Mouse (Mus musculus): ENCODE results near the gene Asna1. TPM values are rescaled to one million over a fixed set of nuclear protein-coding genes. Genes with fewer than 3 reads are reported as not detected.

The Asna1 gene
- total RNA-seq (2023), result 55.2 TPM

DNA sequence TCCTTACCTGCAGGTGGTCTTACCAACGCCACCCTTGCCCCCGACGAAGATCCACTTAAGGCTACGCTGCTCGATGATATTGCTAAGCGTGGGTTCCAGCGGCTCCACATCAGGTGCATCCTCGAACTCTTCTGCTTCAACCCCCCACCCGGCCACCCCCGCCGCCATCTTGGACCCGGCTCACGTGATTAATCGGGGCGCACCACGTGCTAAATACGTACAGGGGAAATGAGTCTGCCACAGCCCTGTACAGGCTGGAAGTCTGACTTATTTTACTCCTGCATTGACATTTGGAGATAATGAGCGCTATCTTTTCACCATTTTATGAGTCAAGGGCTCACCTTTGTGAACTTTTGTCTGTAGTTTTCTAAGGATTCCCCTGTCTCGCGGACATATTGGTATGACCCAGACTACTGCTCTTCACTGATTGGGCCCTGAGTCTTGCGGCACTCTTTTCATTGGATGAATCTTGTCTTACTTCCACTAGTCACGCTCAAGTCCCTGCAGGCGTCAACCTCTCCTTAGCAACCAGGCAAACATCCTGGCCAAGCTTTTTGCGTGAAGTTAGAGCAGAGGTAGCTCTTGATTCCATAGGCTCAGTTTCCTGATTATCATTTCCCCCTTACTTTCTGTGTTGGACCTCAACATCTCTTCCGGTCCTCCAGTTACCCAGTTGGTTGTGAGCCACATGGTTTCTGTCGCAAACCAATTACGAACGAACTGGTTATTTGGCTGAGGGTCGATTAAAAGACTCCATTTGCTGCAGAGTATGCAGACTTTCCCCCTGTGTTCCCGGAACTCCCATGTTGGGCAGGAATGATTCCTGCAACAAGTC lies at the start of gene Asna1:
Gene Asna1 (minus strand): TSS at position 184 of the 835 bp plus-strand sequence.

GRCm38 (mm10) chr8:85071514-85072281 lies 46.6 kb upstream of the Asna1 start, which contains the start of gene Dhps:
Gene Dhps (plus strand): TSS chr8:85071757.

DNA sequence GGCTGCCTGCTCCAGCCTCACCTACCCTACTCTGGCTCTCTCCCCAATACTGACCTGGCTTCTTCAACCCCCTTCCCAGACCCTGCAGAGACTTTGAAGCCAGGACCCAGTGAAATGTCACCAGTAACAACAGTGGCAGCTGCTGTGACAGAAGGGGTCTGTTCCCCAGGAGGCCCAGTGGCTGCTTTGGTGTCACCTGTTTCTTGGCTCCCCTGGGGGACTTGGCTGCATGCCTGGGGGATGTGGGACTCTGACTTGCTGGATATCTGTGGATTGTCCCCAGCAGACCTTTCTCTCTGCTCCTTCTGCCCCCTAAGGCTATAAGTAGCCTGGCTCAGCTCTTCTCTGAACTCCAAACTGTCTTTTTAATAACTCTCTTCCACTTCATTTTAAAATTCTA lies 42.9 kb upstream of the Asna1 start, which contains the start of gene Gm5741:
Gene Gm5741 (minus strand): TSS at position 1 of the 400 bp plus-strand sequence.

DNA sequence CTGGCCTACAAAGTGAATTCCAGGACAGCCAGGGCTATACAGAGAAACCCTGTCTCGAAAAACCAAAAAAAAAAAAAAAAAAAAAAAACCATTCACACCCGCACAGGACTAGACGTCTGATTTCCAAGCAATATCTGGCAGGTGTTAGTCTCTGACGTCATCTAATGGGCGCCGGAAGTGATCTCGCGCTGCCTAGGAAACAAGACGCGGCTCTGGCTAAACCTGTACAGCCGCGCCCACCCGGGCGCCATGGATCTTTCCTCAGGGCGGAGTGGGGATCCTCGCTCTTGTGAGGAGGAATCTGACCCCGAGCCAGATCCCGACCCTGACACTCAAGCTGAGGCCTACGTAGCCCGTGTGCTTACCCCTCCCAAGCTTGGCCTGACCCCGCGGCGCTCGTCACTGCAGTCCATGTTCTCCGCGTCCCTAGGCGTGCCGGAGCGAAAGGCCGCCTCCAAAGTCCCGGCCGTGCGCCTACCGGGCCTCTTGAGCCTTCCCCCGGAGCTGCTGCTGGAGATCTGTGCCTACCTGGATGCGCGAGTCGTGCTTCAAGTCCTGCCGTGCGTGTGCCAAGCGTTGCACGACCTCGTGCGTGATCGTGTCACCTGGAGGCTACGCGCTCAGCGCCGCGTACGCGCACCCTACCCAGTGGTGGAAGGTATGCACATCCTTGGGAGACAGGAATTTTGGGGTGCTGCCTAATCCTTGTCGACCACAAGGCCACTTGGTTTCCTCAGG lies 35.0 kb upstream of the Asna1 start, which contains the start of gene Fbxw9:
Gene Fbxw9 (plus strand): TSS at position 177 of the 738 bp plus-strand sequence.

DNA sequence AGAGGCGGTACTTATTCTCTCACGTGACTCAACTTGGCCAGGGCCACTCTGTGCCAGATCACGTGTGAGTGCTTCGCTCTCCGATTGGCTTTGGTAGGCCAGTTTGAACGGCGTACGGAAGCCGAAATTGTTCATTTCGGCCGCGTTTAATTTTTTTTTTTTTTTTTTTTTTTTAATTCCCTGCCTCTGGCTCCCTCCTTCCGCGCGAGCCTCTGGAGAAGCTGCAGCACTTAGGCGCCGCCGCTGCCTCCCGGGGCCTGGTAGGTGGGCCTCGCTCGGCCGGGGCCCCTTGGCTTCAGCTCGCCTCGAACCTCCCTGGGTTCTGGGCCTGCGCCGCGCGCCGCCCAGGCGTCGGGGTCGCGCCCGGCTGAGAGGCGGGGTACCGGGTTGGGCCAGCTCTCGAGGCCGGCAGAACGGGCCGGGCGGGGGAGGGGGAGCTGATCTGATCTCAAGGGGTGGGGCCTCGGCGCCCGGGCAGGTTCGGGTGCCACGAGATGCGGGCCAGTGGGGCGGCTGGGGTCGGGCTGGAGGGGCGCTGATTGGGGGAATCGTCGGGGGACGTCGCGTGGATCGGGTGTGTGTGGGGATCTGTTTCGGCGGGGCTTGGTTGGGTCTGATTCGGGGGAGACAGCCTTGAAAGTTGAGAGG lies 11.8 kb upstream of the Asna1 start, which contains the start of gene Tnpo2:
Gene Tnpo2 (plus strand): TSS at position 198 of the 648 bp plus-strand sequence.

GRCm38 (mm10) chr8:85026670-85027515 lies 1.8 kb upstream of the Asna1 start, which contains the start of gene Trir:
Gene Trir (plus strand): TSS chr8:85026823.

GRCm38 (mm10) chr8:85014431-85014830 lies 10.7 kb downstream of the Asna1 start, which contains the start of gene Best2:
Gene Best2 (minus strand): TSS chr8:85014531.

DNA sequence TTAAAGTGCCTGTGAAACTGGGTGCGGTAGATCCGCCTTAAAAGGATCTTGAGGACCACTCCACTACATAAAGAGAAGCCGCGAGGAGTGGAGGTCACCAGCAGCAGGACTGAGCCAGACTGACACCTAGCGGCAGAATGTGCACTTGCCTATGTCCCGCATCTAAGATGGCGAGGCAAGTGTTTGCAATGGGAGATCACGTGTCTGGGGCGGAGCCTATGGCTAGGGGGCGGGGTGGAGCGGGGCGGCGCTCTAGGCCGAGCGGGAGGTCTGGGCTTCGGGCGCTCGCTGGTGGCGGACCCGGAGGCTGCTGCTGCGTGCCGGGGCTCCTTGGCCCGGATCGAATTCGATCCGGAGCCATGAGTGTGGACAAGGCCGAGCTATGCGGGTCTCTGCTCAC lies 34.7 kb downstream of the Asna1 start, which contains the start of gene Hook2:
Gene Hook2 (plus strand): TSS at position 255 of the 400 bp plus-strand sequence.

GRCm38 (mm10) chr8:84978248-84978940 lies 46.7 kb downstream of the Asna1 start, which contains the start of gene Junb:
Gene Junb (minus strand): TSS chr8:84978718.

DNA sequence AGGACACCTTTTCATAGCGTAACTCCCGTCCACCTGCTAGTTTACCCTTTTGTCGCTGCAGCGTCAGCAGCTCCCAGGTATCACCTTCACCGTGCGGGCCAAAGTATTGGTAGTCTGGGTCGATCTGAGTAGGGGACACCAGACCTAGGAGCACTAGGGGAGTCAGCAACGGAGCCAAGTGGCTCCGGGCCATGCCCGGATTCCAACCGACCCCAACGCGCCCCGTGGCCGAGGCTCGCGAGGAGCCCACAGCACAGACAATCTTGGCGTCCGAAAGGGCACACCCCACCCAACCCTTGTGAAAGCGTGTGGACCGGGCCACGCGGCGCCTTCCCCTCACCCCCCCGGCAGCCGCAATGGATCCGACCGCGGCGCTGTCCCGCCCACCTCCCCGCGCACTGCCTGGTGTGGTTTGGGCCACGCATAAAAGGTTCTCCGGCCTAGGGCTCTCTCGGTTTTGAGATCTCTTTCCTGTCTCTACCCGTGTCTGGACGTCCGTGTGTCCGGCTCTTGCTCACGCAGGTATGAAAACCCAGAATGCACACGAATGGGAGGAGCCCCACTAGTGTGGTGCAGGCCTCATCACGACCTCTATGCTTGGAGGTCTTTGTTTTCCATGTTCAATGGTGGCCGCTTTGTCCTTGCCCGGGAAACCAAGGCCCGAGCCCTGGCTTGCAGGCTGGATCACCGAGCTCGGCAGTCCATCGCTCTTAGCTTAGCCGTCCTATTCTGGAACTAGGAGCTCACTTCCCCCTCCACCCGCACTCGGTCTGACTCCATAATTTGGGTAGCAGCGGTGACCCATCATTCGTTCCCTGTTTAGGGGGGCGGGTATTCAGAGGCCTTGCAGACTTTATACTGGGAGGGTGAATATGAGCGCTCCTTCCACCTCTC lies 55.6 kb downstream of the Asna1 start, which contains the start of the genes Gm49661, Prdx2 and Rnaseh2a:
Gene Gm49661 (minus strand): TSS at position 193 of the 894 bp plus-strand sequence.
Gene Prdx2 (plus strand): TSS at position 347 of the 894 bp plus-strand sequence.
Gene Rnaseh2a (minus strand): TSS at position 527 of the 894 bp plus-strand sequence.

Other genes starting within 250 kb of the Asna1 start
- gene Nfix, start 224.9 kb downstream of the Asna1 start, total RNA-seq (2023), result 18.7 TPM
- gene Dand5, start 202.5 kb downstream of the Asna1 start, total RNA-seq (2023), result 4.9 TPM
- 13.2 TPM for gene Gadd45gip1, start 193.8 kb downstream of the Asna1 start, total RNA-seq (2023)
- gene Rad23a, start 184.6 kb downstream of the Asna1 start, total RNA-seq (2023), result 70.4 TPM
- gene Calr, start 178.3 kb downstream of the Asna1 start, total RNA-seq (2023), result 445 TPM
- gene Farsa, start 168.3 kb downstream of the Asna1 start, total RNA-seq (2023), result 68.4 TPM
- gene Syce2, start 153.2 kb downstream of the Asna1 start, total RNA-seq (2023), result 4.2 TPM
- gene Gcdh, start 131.4 kb downstream of the Asna1 start, total RNA-seq (2023), result 21.0 TPM
- 0.62 TPM for gene Klf1, start 123.4 kb downstream of the Asna1 start, total RNA-seq (2023)
- 8.8 TPM for gene Dnase2a, start 116.7 kb downstream of the Asna1 start, total RNA-seq (2023)
- 0.15 TPM for gene Mast1, start 87.9 kb downstream of the Asna1 start, total RNA-seq (2023)
- not detected for gene Rtbdn, start 78.3 kb downstream of the Asna1 start, total RNA-seq (2023)
- gene Gm49661, start 55.8 kb downstream of the Asna1 start, total RNA-seq (2023), result not detected
- gene Prdx2, start 55.7 kb downstream of the Asna1 start, total RNA-seq (2023), result 57.7 TPM
- gene Rnaseh2a, start 55.5 kb downstream of the Asna1 start, total RNA-seq (2023), result 28.2 TPM
- 1,783 TPM for gene Junb, start 46.6 kb downstream of the Asna1 start, total RNA-seq (2023)
- gene Hook2, start 34.7 kb downstream of the Asna1 start, total RNA-seq (2023), result 6.6 TPM
- not detected for gene Best2, start 10.8 kb downstream of the Asna1 start, total RNA-seq (2023)
- 167 TPM for gene Trir, start 1.5 kb upstream of the Asna1 start, total RNA-seq (2023)
- 68.9 TPM for gene Tnpo2, start 11.6 kb upstream of the Asna1 start, total RNA-seq (2023)
- 6.9 TPM for gene Fbxw9, start 34.8 kb upstream of the Asna1 start, total RNA-seq (2023)
- gene Gm5741, start 42.7 kb upstream of the Asna1 start, total RNA-seq (2023), result not detected
- gene Dhps, start 46.5 kb upstream of the Asna1 start, total RNA-seq (2023), result 115 TPM
- 60.0 TPM for gene Wdr83os, start 55.5 kb upstream of the Asna1 start, total RNA-seq (2023)
- gene Wdr83, start 56.0 kb upstream of the Asna1 start, total RNA-seq (2023), result 11.5 TPM
- 113 TPM for gene Man2b1, start 58.0 kb upstream of the Asna1 start, total RNA-seq (2023)
- gene Zfp791, start 97.8 kb upstream of the Asna1 start, total RNA-seq (2023), result not detected
- gene Cks1brt, start 126.6 kb upstream of the Asna1 start, total RNA-seq (2023), result not detected
- gene Olfr371, start 200.7 kb upstream of the Asna1 start, total RNA-seq (2023), result not detected